Mouse (Mus musculus) hindbrain, embryonic 14.5 days (tissue): ENCODE measurements around the gene Fes. TPM values are rescaled to one million over a fixed set of nuclear protein-coding genes. Genes with fewer than 3 reads are reported as not detected.
A peak's percentile ranks its signal among the peaks of the same experiment; 100 is the strongest.

Experiments
- ATAC-seq: fragments of 200-750 bp; cut with Nextera tagmentation; 2 replicates; pipeline ENCODE4 v1.8.0; 2017; ENCODE audit warnings: moderate number of reproducible peaks, mild to moderate bottlenecking, moderate TSS enrichment, moderate library complexity; ENCODE audit not compliant: low FRiP score
- DNase-seq: peaks from one replicate; pipeline ENCODE4 v3.0.0-alpha.2; 2015; ENCODE audit warnings: low spot score
- H3K27ac ChIP-seq: fragments of 300-500 bp; sonication (generic); 2 replicates; pipeline ENCODE4 v1.5.1; 2014; ENCODE audit warnings: mild to moderate bottlenecking, moderate library complexity
- H3K27me3 ChIP-seq: fragments of 300-500 bp; sonication (generic); 2 replicates; pipeline ENCODE4 v1.6.1; 2014; ENCODE audit warnings: mild to moderate bottlenecking, low read length, mixed read lengths; ENCODE audit not compliant: control insufficient read depth, insufficient read depth
- H3K36me3 ChIP-seq: fragments of 300-500 bp; sonication (generic); replicated peaks from 2 replicates; pipeline ENCODE4 v1.6.1; 2014; ENCODE audit not compliant: control insufficient read depth, insufficient read depth
- H3K4me1 ChIP-seq: fragments of 300-500 bp; sonication (generic); replicated peaks from 2 replicates; pipeline ENCODE4 v1.6.1; 2014; ENCODE audit warnings: antibody characterized with exemption, low read length, mixed read lengths; ENCODE audit not compliant: control insufficient read depth, insufficient read depth
- H3K4me2 ChIP-seq: fragments of 300-500 bp; sonication (generic); replicated peaks from 2 replicates; pipeline ENCODE4 v1.6.1; 2014; ENCODE audit warnings: mild to moderate bottlenecking, moderate library complexity
- H3K4me3 ChIP-seq: fragments of 300-500 bp; sonication (generic); replicated peaks from 2 replicates; pipeline ENCODE4 v1.5.1; 2014; ENCODE audit warnings: mild to moderate bottlenecking, low read length
- H3K9ac ChIP-seq: fragments of 300-500 bp; sonication (generic); 2 replicates; pipeline ENCODE4 v1.6.1; 2014
- H3K9me3 ChIP-seq: fragments of 300-500 bp; sonication (generic); 2 replicates; pipeline ENCODE4 v1.6.1; 2016; ENCODE audit warnings: low read length; ENCODE audit not compliant: control insufficient read depth
- WGBS: fragments of 180-500 bp; shearing (Covaris S2); extraction: QIAGEN DNeasy Blood & Tissue Kit; methylation state at CpG from one replicate; pipeline ENCODE4 v1.1.7; 2014; 5-methylcytosine and 5-hydroxymethylcytosine counted together
- polyA plus RNA-seq: library from polyadenylated mRNA; unstranded; fragments of >200 nt; fragmentation: Nextera tagmentation; extraction: Ambion mirVana; gene quantifications from 2 replicates; pipeline ENCODE4 v1.2.1, GENCODE M21; 2014

Fes gene
- 3.8 and 4.6 TPM in 2 replicates for polyA plus RNA-seq

GRCm38 (mm10) chr7:80387633-80388543 lies at the start of gene Fes:
TSS of gene Fes (minus strand) at chr7:80387946.
- WGBS, result 11% methylated on average over 33 of the region's 33 CpGs
- no peak for DNase-seq
- H3K9me3 ChIP-seq, result no peaks in the 10 kb centered on the region
- peak within 1 kb of the TSS; percentile 36 for H3K4me2 ChIP-seq
- peak within 1 kb of the TSS; percentile 15 for H3K4me3 ChIP-seq
- H3K27me3 ChIP-seq, result no peaks in the 10 kb centered on the region
- H3K4me1 ChIP-seq, result no peaks in the 10 kb centered on the region
- peaks cover 32% of the 10 kb centered on the region for H3K36me3 ChIP-seq
- peak within 1 kb of the TSS; percentile 41 for H3K9ac ChIP-seq
- no peak within 1 kb of the TSS for H3K27ac ChIP-seq
- peak; percentile 37; the same call in 1 of the 2 replicates for ATAC-seq

- Histone ChIP-seq H3K4me2 (no peak overlapping the region), H3K36me3 (no peaks in the 10 kb centered on the region), H3K4me1 (no peaks in the 10 kb centered on the region), H3K9me3 (no peaks in the 10 kb centered on the region), H3K27ac (no peak overlapping the region), H3K9ac (no peak overlapping the region), H3K27me3 (no peaks in the 10 kb centered on the region), H3K4me3 (no peak overlapping the region)
- ATAC-seq (no peak), DNase-seq (no peak)
- WGBS, result 90% methylated on average over 7 of the region's 7 CpGs
Measured at GRCm38 (mm10) chr7:80436571-80436970, 48.8 kb upstream of the Fes start.

DNA sequence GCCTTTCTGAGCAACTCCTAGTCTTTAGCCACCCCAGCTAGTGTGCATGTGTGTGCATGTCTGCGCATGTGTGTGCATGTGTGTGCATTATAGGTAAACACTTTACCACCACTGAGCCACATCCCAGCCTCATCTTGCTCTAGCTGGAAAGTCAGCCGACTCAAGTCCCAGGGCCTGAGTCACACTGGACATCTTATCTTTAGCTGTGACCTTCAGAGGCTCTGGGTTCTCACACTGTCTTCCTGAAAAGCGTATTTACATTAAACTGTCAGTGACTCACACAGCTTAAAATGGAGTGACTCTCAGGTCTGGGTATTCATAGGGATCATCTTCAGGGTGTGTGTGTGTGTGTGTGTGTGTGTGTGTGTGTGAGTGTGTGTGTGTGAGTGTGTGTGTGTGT lies 47.8 kb upstream of the Fes start:
- ATAC-seq (no peak), DNase-seq (no peak)
- Histone ChIP-seq H3K4me3 (no peak overlapping the region), H3K27ac (no peak overlapping the region), H3K36me3 (no peaks in the 10 kb centered on the region), H3K9ac (no peak overlapping the region), H3K4me2 (no peak overlapping the region), H3K27me3 (no peaks in the 10 kb centered on the region), H3K4me1 (no peaks in the 10 kb centered on the region), H3K9me3 (no peaks in the 10 kb centered on the region)
- WGBS, result 95% methylated on average over 3 of the region's 3 CpGs

- 90% methylated on average over 12 of the region's 12 CpGs for WGBS
- H3K4me1 ChIP-seq, result no peaks in the 10 kb centered on the region
- ATAC-seq (no peak), DNase-seq (no peak)
- H3K27ac ChIP-seq, result no peak overlapping the region
- no peak overlapping the region for H3K4me2 ChIP-seq
- no peaks in the 10 kb centered on the region for H3K36me3 ChIP-seq
- H3K9me3 ChIP-seq, result no peaks in the 10 kb centered on the region
- H3K27me3 ChIP-seq, result no peaks in the 10 kb centered on the region
- no peak overlapping the region for H3K4me3 ChIP-seq
- H3K9ac ChIP-seq, result no peak overlapping the region
Measured at GRCm38 (mm10) chr7:80429661-80430060, 41.9 kb upstream of the Fes start.

- H3K27me3 ChIP-seq, result no peaks in the 10 kb centered on the region
- DNase-seq (no peak), ATAC-seq (no peak)
- H3K9ac ChIP-seq, result no peak overlapping the region
- H3K4me3 ChIP-seq, result no peak overlapping the region
- H3K27ac ChIP-seq, result no peak overlapping the region
- H3K4me1 ChIP-seq, result 0 out of 2 replicates have a peak, but pooled peaks cover 2% of the 10 kb centered on the region
- 84% methylated on average over 5 of the region's 5 CpGs for WGBS
- no peaks in the 10 kb centered on the region for H3K9me3 ChIP-seq
- no peak overlapping the region for H3K4me2 ChIP-seq
- no peaks in the 10 kb centered on the region for H3K36me3 ChIP-seq
Measured at GRCm38 (mm10) chr7:80427730-80428129, 40.0 kb upstream of the Fes start.

- 79% methylated on average over 7 of the region's 7 CpGs for WGBS
- no peaks in the 10 kb centered on the region for H3K36me3 ChIP-seq
- DNase-seq, result no peak
- H3K9me3 ChIP-seq, result no peaks in the 10 kb centered on the region
- H3K4me1 ChIP-seq, result 0 out of 2 replicates have a peak, but pooled peaks cover 2% of the 10 kb centered on the region
- H3K27me3 ChIP-seq, result no peaks in the 10 kb centered on the region
- H3K27ac ChIP-seq, result no peak overlapping the region
- no peak for ATAC-seq
- no peak overlapping the region for H3K4me2 ChIP-seq
- no peak overlapping the region for H3K9ac ChIP-seq
- H3K4me3 ChIP-seq, result no peak overlapping the region
Measured at GRCm38 (mm10) chr7:80426363-80426762, 38.6 kb upstream of the Fes start.

DNA sequence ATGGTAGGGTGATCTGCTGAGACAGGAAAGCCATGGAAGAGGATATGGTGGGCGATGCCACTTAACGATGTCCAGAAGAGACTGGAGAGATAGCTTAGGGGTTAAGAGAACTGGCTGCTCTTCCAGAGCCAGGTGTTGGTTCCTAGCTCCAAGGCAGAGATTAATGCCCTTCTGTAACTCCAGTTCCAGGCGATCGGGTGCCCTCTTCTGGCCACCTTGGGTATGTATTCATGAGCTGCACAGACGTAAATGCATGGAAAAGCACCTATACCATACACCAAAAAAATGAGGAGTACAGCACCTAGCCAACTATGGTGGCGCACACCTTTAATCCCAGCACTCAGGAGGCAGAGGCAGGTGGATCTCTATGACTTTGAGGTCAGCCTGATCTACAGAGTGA lies 37.0 kb upstream of the Fes start:
- Histone ChIP-seq H3K4me3 (no peak overlapping the region), H3K27me3 (no peaks in the 10 kb centered on the region), H3K4me1 (0 out of 2 replicates have a peak, but pooled peaks cover 2% of the 10 kb centered on the region), H3K9ac (no peak overlapping the region), H3K36me3 (no peaks in the 10 kb centered on the region), H3K27ac (no peak overlapping the region), H3K9me3 (no peaks in the 10 kb centered on the region), H3K4me2 (no peak overlapping the region)
- DNase-seq (no peak), ATAC-seq (no peak)
- 75% methylated on average over 6 of the region's 6 CpGs for WGBS

DNA sequence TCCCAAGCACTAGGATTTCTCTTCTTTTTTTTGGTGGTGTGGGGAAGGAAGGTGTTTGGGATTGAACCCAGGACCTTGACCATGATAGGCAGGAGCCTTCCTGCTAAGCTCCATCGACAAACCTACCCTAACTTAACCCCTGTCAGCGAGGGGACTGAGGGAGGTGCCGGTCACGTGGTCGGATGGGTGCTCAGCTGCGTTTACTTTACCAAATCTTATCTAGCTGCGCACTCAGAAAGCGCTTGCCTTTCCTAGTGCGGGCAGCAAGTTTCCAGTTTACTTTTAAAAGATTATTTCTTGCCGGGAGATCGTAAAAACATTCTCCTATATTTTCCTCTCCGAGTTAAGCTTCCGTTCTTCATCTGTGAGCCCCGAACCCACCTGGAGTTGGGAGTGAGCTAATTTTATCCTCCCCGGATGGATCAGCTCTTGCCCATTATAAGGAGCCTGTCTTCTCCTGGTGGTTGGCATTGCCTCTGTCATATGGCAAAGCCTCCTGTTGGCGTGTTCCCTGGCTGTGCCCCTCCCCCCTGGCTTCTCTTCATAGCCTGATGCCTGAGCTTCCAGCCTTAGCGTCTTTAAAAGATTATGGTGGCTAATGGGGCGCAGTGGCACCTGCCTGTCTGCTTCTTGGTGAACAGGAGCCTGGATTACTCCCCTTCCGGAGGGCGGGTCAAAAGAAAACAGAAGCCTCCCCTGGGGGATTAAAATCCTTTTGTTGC lies 35.2 kb upstream of the Fes start:
- Histone ChIP-seq H3K4me2 (peak overlapping the region; percentile 15; the same call in 1 of the 2 replicates), H3K27me3 (no peaks in the 10 kb centered on the region), H3K4me3 (no peak overlapping the region), H3K4me1 (0 out of 2 replicates have a peak, but pooled peaks cover 2% of the 10 kb centered on the region), H3K36me3 (no peaks in the 10 kb centered on the region), H3K27ac (no peak overlapping the region), H3K9ac (no peak overlapping the region), H3K9me3 (no peaks in the 10 kb centered on the region)
- DNase-seq (no peak), ATAC-seq (no peak)
- 32% methylated on average over 20 of the region's 20 CpGs for WGBS

- 0 out of 2 replicates have a peak, but pooled peaks cover 2% of the 10 kb centered on the region for H3K4me1 ChIP-seq
- no peaks in the 10 kb centered on the region for H3K27me3 ChIP-seq
- ATAC-seq, result no peak
- no peaks in the 10 kb centered on the region for H3K36me3 ChIP-seq
- no peak overlapping the region for H3K4me2 ChIP-seq
- H3K27ac ChIP-seq, result no peak overlapping the region
- H3K4me3 ChIP-seq, result no peak overlapping the region
- H3K9me3 ChIP-seq, result no peaks in the 10 kb centered on the region
- no peak overlapping the region for H3K9ac ChIP-seq
- no peak for DNase-seq
- 90% methylated on average over 6 of the region's 6 CpGs for WGBS
Measured at GRCm38 (mm10) chr7:80421576-80421975, 33.8 kb upstream of the Fes start.
